Mouse (Mus musculus) kidney, postnatal 0 days (tissue): ENCODE measurements around the gene Galnt14. TPM values are rescaled to one million over a fixed set of nuclear protein-coding genes. Genes with fewer than 3 reads are reported as not detected.

Experiments
- ATAC-seq: fragments of 200-750 bp; cut with Nextera tagmentation; replicated peaks from 2 replicates; pipeline ENCODE4 v1.8.0; 2017; ENCODE audit warnings: low read depth, moderate number of reproducible peaks, moderate TSS enrichment, moderate library complexity; ENCODE audit not compliant: low FRiP score
- DNase-seq: peaks from one replicate; pipeline ENCODE4 v3.0.0-alpha.2; 2016; ENCODE audit warnings: low spot score
- H3K27ac ChIP-seq: fragments of 300-500 bp; sonication (generic); 2 replicates; pipeline ENCODE4 v1.5.1; 2014; ENCODE audit warnings: mild to moderate bottlenecking
- H3K27me3 ChIP-seq: fragments of 300-500 bp; sonication (generic); 2 replicates; pipeline ENCODE4 v1.6.1; 2014; ENCODE audit warnings: low read length, mixed read lengths; ENCODE audit not compliant: insufficient read depth
- H3K36me3 ChIP-seq: fragments of 300-500 bp; sonication (generic); 2 replicates; pipeline ENCODE4 v1.6.1; 2014; ENCODE audit warnings: low read length, mixed read lengths; ENCODE audit not compliant: insufficient read depth
- H3K4me1 ChIP-seq: fragments of 300-500 bp; sonication (generic); replicated peaks from 2 replicates; pipeline ENCODE4 v1.6.1; 2014; ENCODE audit warnings: antibody characterized with exemption, low read length, mixed read lengths; ENCODE audit not compliant: insufficient read depth
- H3K4me2 ChIP-seq: fragments of 300-500 bp; sonication (generic); 2 replicates; pipeline ENCODE4 v1.6.1; 2014; ENCODE audit warnings: mild to moderate bottlenecking, low read length, moderate library complexity, mixed read lengths
- H3K4me3 ChIP-seq: fragments of 300-500 bp; sonication (generic); replicated peaks from 2 replicates; pipeline ENCODE4 v1.5.1; 2014; ENCODE audit warnings: low read depth, low read length
- H3K9ac ChIP-seq: fragments of 300-500 bp; sonication (generic); 2 replicates; pipeline ENCODE4 v1.6.1; 2014; ENCODE audit warnings: low read depth, low read length
- H3K9me3 ChIP-seq: fragments of 300-500 bp; sonication (generic); replicated peaks from 2 replicates; pipeline ENCODE4 v1.6.1; 2016; ENCODE audit warnings: low read length, inconsistent platforms, mixed read lengths
- CTCF ChIP-seq: IDR thresholded peaks from 2 replicates; pipeline ENCODE4 v1.5.1; 2016; ENCODE audit warnings: antibody characterized with exemption, low read depth, mild to moderate bottlenecking, moderate library complexity
- WGBS: fragments of 180-500 bp; shearing (Covaris S2); extraction: QIAGEN DNeasy Blood & Tissue Kit; methylation state at CpG from one replicate; pipeline ENCODE4 v1.1.7; 2014; 5-methylcytosine and 5-hydroxymethylcytosine counted together
- polyA plus RNA-seq: library from polyadenylated mRNA; unstranded; fragments of >200 nt; fragmentation: Nextera tagmentation; extraction: Ambion mirVana; gene quantifications from 2 replicates; pipeline ENCODE4 v1.2.1, GENCODE M21; 2015

Galnt14 gene
- polyA plus RNA-seq, 1 experiment from 2014 or later: 19.3 TPM

DNA sequence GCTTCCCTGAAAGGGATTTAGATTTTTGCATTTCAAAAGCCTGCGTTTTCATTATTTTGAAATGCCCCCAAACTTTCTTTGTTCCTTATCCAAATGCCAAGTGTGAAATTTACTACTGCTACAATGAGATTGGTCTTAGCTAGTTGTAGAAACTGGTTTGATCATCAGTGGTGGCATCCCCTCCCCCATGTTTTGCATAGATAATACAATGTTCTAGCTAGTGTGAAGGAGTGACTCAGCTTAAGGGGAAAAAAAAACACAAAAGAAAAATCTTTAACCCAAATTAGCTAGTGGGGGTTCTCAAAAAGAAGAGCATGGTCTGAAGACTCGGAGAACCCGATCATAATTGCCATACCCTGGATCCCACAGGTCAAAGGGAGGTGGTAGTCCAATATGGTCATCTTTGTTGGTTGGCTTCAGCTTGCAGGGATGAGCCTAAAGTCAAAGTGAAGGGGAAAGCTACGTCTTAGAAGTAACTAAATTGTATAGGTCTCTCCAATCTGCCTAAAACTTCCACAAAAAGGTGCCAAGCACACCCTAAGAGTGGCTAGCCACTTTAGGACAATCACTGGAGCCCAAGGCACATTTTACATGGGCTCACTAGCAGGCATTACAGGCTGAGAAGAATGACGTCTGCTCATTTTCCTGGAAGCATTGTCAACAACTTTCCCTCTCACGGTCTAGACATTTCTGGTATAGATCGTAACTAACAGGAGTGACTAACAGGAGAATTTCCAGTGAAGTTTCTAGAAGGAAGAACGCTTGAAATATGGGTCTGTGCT, 4.4 kb upstream of the Galnt14 start:
- Histone ChIP-seq H3K27me3 (0 out of 2 replicates have a peak, but pooled peaks cover 3% of the 10 kb centered on the region), H3K9ac (no peak overlapping the region), H3K36me3 (no peaks in the 10 kb centered on the region), H3K4me2 (no peak overlapping the region), H3K9me3 (no peaks in the 10 kb centered on the region), H3K4me3 (no peak overlapping the region), H3K27ac (no peak overlapping the region), H3K4me1 (0 out of 2 replicates have a peak, but pooled peaks cover under 1% of the 10 kb centered on the region)
- no peak for DNase-seq
- ATAC-seq: no peak
- no peak for TF ChIP-seq CTCF
- 84% methylated on average over 8 of the region's 8 CpGs for WGBS

- DNase-seq (no peak), ATAC-seq (no peak)
- TF ChIP-seq CTCF: no peak
- H3K27ac ChIP-seq: no peak overlapping the region
- no peak overlapping the region for H3K4me3 ChIP-seq
- WGBS: 40% methylated on average over 11 of the region's 11 CpGs
- H3K4me1 ChIP-seq: 0 out of 2 replicates have a peak, but pooled peaks cover 6% of the 10 kb centered on the region
- H3K9ac ChIP-seq: no peak overlapping the region
- H3K36me3 ChIP-seq: no peaks in the 10 kb centered on the region
- no peak overlapping the region for H3K4me2 ChIP-seq
- 0 out of 2 replicates have a peak, but pooled peaks cover 3% of the 10 kb centered on the region for H3K27me3 ChIP-seq
- no peaks in the 10 kb centered on the region for H3K9me3 ChIP-seq
Observed at GRCm38 (mm10) chr17:73713347-73713746, 3.1 kb upstream of the Galnt14 start.

DNA sequence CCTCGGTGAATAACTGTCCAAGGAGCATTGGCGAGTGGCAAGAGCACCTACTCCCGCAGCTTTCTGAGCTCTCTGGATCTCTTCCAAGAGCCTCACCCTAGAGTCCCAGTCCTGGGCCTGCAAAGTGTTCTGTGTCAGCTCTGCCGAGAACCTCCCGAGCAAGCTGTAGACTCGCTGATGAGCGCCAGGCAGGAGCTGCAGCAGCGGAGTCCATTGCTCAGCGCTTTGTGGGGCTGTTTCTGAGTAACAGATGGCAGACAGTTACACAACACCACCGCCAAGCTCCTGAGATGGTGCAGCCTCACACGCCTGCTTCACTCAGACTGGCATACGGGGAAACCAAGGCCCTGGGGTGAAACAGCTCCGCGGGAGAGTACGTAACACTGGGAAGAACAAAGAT, 1.7 kb upstream of the Galnt14 start:
- Histone ChIP-seq H3K9me3 (no peaks in the 10 kb centered on the region), H3K4me2 (no peak overlapping the region), H3K27ac (no peak overlapping the region), H3K4me1 (0 out of 2 replicates have a peak, but pooled peaks cover 6% of the 10 kb centered on the region), H3K4me3 (no peak overlapping the region), H3K36me3 (no peaks in the 10 kb centered on the region), H3K9ac (no peak overlapping the region), H3K27me3 (0 out of 2 replicates have a peak, but pooled peaks cover 3% of the 10 kb centered on the region)
- TF ChIP-seq CTCF: no peak
- WGBS: 69% methylated on average over 15 of the region's 15 CpGs
- DNase-seq (no peak), ATAC-seq (no peak)

- Histone ChIP-seq H3K27ac (peak overlapping the region; percentile 36; the same call in 1 of the 2 replicates), H3K27me3 (0 out of 2 replicates have a peak, but pooled peaks cover 3% of the 10 kb centered on the region), H3K4me3 (peak overlapping the region; percentile 54), H3K9ac (peak overlapping the region; percentile 48), H3K9me3 (no peaks in the 10 kb centered on the region), H3K4me1 (0 out of 2 replicates have a peak, but pooled peaks cover 6% of the 10 kb centered on the region), H3K36me3 (no peaks in the 10 kb centered on the region), H3K4me2 (peak overlapping the region; percentile 91)
- under 1% methylated on average over 43 of the region's 43 CpGs for WGBS
- ATAC-seq (peak; percentile 18), DNase-seq (peak; percentile 61)
- TF ChIP-seq CTCF: peak; percentile 44
Observed at GRCm38 (mm10) chr17:73709131-73710041, 867 bp downstream of the Galnt14 start.

- no peak for ATAC-seq
- TF ChIP-seq CTCF: no peak
- H3K9me3 ChIP-seq: no peaks in the 10 kb centered on the region
- 0 out of 2 replicates have a peak, but pooled peaks cover 3% of the 10 kb centered on the region for H3K27me3 ChIP-seq
- no peaks in the 10 kb centered on the region for H3K36me3 ChIP-seq
- H3K4me2 ChIP-seq: peak overlapping the region; percentile 91; the same call in 1 of the 2 replicates
- H3K9ac ChIP-seq: no peak overlapping the region
- no peak for DNase-seq
- 64% methylated on average over 6 of the region's 6 CpGs for WGBS
- H3K4me3 ChIP-seq: no peak overlapping the region
- H3K27ac ChIP-seq: no peak overlapping the region
- 0 out of 2 replicates have a peak, but pooled peaks cover 6% of the 10 kb centered on the region for H3K4me1 ChIP-seq
Observed at GRCm38 (mm10) chr17:73708451-73708850, 1.8 kb downstream of the Galnt14 start.

GRCm38 (mm10) chr17:73703571-73703970, 6.7 kb downstream of the Galnt14 start:
- Histone ChIP-seq H3K4me3 (no peak overlapping the region), H3K9ac (no peak overlapping the region), H3K27ac (no peak overlapping the region), H3K27me3 (no peaks in the 10 kb centered on the region), H3K4me1 (no peaks in the 10 kb centered on the region), H3K9me3 (no peaks in the 10 kb centered on the region), H3K36me3 (no peaks in the 10 kb centered on the region), H3K4me2 (no peak overlapping the region)
- TF ChIP-seq CTCF: no peak
- DNase-seq (no peak), ATAC-seq (no peak)
